Mouse (Mus musculus): ENCODE data around the gene Stxbp5l. TPM values are rescaled to one million over a fixed set of nuclear protein-coding genes. Genes with fewer than 3 reads are reported as not detected.
"Not testable (repeated sequence)": the region's sequence is repeated elsewhere in the genome, so short reads cannot be mapped to it uniquely, and the experiment has no call there.

Stxbp5l gene
- polyA plus RNA-seq, 1 experiment from 2014 or later: 0.08 TPM

DNA sequence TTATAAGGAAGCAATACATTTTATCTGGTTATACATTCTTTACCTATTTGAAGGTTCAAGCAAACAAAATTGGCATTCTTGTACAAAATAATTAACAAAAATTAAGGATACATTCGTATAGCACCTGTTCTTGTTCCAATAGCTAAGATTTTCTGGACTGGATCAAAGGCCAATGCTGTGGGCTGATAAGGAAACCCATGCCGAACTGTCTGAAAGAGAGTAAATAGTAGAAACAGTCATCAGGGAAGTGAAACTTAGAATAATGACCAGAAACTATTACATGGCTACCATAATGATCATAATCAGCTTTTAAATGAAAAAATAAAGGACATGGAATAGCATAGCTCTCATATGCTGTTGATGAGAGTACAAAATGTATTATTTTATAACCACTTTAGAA lies 39.8 kb downstream of the Stxbp5l start:
- DNase-seq (ENCODE audit: low spot score) (no peak), ATAC-seq (ENCODE audit: insufficient number of reproducible peaks, low FRiP score, low TSS enrichment, low read depth) (no peak)
- no peak overlapping the region for H3K27ac ChIP-seq (replicated peaks; ENCODE audit: low read depth, low read length)
- H3K9ac ChIP-seq (ENCODE audit: low read length): no peak overlapping the region
- no peaks in the 10 kb centered on the region for H3K27me3 ChIP-seq (ENCODE audit: control insufficient read depth, insufficient read depth, low read length)
- H3K4me1 ChIP-seq (ENCODE audit: control insufficient read depth, insufficient read depth, low read length): no peaks in the 10 kb centered on the region
- H3K36me3 ChIP-seq (ENCODE audit: control insufficient read depth, insufficient read depth, low read length): no peaks in the 10 kb centered on the region
- WGBS: 64% methylated on average over 2 of the region's 2 CpGs
- no peaks in the 10 kb centered on the region for H3K9me3 ChIP-seq (ENCODE audit: control insufficient read depth, low read length)
- H3K4me3 ChIP-seq (ENCODE audit: low read depth, low read length): no peak overlapping the region
- no peak overlapping the region for H3K4me2 ChIP-seq (ENCODE audit: low read depth, severe bottlenecking)

DNA sequence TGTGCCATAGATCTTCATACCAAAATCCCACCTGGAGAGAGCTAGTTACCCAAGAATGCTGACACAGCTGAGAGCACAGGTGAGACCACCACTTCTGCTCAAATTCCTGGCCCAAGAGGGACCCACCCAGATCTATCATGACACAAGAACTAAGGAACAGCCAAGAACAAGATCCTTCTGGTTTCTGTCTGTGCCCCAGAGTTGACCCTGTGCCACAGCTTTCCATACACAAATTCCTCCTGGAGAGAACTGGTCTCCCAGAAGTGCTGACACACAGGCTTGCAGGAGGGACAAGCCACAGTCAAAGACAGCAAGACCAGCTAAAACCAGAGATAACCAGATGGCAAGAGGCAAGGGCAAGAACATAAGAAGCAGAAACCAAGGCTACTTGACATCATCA lies 43.3 kb downstream of the Stxbp5l start:
- H3K36me3 ChIP-seq (ENCODE audit: control insufficient read depth, insufficient read depth, low read length); DNase-seq (ENCODE audit: low spot score); H3K4me2 ChIP-seq (ENCODE audit: low read depth, severe bottlenecking); H3K4me1 ChIP-seq (ENCODE audit: control insufficient read depth, insufficient read depth, low read length); ATAC-seq (ENCODE audit: insufficient number of reproducible peaks, low FRiP score, low TSS enrichment, low read depth); H3K27ac ChIP-seq (replicated peaks; ENCODE audit: low read depth, low read length); H3K9ac ChIP-seq (ENCODE audit: low read length); H3K4me3 ChIP-seq (ENCODE audit: low read depth, low read length); H3K9me3 ChIP-seq (ENCODE audit: control insufficient read depth, low read length); H3K27me3 ChIP-seq (ENCODE audit: control insufficient read depth, insufficient read depth, low read length): not testable (repeated sequence)

DNA sequence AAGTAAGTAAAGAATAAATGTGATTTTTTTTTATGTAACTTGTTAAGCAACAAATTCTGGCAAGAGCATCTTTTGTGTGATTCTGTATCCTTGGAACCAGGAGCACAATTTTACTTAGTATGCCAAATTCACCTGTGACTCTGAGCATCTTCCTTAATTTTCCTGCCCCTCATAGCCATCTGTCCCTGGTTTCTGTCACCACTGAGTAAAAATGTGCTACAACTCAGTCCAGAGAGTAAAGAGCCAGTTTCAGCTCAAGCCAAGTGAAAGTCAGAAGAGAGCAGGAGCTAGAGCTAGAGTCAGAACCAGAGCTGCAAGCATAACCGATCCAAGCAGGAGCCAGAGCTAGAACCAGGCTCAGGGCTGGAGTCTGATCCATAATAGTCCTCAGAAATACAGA lies 46.6 kb downstream of the Stxbp5l start:
- H3K4me3 ChIP-seq (ENCODE audit: low read depth, low read length): no peak overlapping the region
- no peak overlapping the region for H3K27ac ChIP-seq (replicated peaks; ENCODE audit: low read depth, low read length)
- H3K4me2 ChIP-seq (ENCODE audit: low read depth, severe bottlenecking): no peak overlapping the region
- no peaks in the 10 kb centered on the region for H3K4me1 ChIP-seq (ENCODE audit: control insufficient read depth, insufficient read depth, low read length)
- DNase-seq (ENCODE audit: low spot score): no peak
- no peak overlapping the region for H3K9ac ChIP-seq (ENCODE audit: low read length)
- H3K27me3 ChIP-seq (ENCODE audit: control insufficient read depth, insufficient read depth, low read length): no peaks in the 10 kb centered on the region
- H3K36me3 ChIP-seq (ENCODE audit: control insufficient read depth, insufficient read depth, low read length): no peaks in the 10 kb centered on the region
- no peaks in the 10 kb centered on the region for H3K9me3 ChIP-seq (ENCODE audit: control insufficient read depth, low read length)
- no peak for ATAC-seq (ENCODE audit: insufficient number of reproducible peaks, low FRiP score, low TSS enrichment, low read depth)
- 97% methylated on average over 1 of the region's 1 CpGs for WGBS

DNA sequence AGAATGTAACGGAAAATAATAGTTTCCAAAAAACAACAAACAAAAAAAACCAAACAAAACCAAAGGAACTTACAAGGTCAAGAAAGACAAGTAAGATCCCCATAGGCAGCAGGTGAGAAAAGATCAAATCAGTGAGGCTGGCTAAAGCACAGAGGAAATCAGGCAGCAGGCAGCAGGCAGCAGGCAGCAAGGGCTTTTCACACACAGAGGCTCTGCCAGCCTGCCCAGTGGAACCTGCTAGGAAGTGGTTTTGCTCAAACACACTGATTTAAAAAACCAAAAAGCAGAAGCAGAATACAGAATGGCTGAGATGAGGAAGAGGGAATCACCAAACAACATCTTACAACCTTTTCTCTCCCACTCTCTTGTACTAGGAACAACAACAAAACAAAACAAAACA lies 47.2 kb downstream of the Stxbp5l start:
- DNase-seq (ENCODE audit: low spot score) (no peak), ATAC-seq (ENCODE audit: insufficient number of reproducible peaks, low FRiP score, low TSS enrichment, low read depth) (no peak)
- no peak overlapping the region for H3K4me3 ChIP-seq (ENCODE audit: low read depth, low read length)
- no peak overlapping the region for H3K9ac ChIP-seq (ENCODE audit: low read length)
- H3K4me2 ChIP-seq (ENCODE audit: low read depth, severe bottlenecking): no peak overlapping the region
- 94% methylated on average over 1 of the region's 1 CpGs for WGBS
- H3K27me3 ChIP-seq (ENCODE audit: control insufficient read depth, insufficient read depth, low read length): no peaks in the 10 kb centered on the region
- H3K27ac ChIP-seq (replicated peaks; ENCODE audit: low read depth, low read length): no peak overlapping the region
- no peaks in the 10 kb centered on the region for H3K4me1 ChIP-seq (ENCODE audit: control insufficient read depth, insufficient read depth, low read length)
- no peaks in the 10 kb centered on the region for H3K9me3 ChIP-seq (ENCODE audit: control insufficient read depth, low read length)
- no peaks in the 10 kb centered on the region for H3K36me3 ChIP-seq (ENCODE audit: control insufficient read depth, insufficient read depth, low read length)

DNA sequence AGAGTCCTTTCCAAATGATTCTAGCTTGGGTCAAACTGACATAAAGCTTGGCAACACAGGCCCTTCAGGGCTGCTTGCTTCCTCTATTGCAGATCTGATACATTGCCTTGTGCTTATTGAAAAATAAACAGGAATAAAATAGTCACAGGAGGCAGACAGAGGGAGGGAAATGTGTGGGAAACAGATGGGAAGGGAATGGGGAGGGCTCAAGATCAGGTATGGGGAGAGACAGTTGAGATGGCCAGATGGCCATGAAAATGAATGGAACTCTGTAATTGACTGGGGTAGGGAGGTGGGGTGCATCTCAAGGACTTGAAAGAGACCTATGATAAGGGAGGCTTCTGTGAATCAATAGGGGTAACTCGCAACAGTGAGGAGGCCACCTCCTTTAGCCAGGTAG lies 80.3 kb downstream of the Stxbp5l start:
- no peaks in the 10 kb centered on the region for H3K4me1 ChIP-seq (ENCODE audit: control insufficient read depth, insufficient read depth, low read length)
- H3K27ac ChIP-seq (replicated peaks; ENCODE audit: low read depth, low read length): no peak overlapping the region
- H3K4me3 ChIP-seq (ENCODE audit: low read depth, low read length): no peak overlapping the region
- no peaks in the 10 kb centered on the region for H3K27me3 ChIP-seq (ENCODE audit: control insufficient read depth, insufficient read depth, low read length)
- H3K4me2 ChIP-seq (ENCODE audit: low read depth, severe bottlenecking): no peak overlapping the region
- WGBS: 81% methylated on average over 1 of the region's 1 CpGs
- no peaks in the 10 kb centered on the region for H3K36me3 ChIP-seq (ENCODE audit: control insufficient read depth, insufficient read depth, low read length)
- no peak overlapping the region for H3K9ac ChIP-seq (ENCODE audit: low read length)
- H3K9me3 ChIP-seq (ENCODE audit: control insufficient read depth, low read length): no peaks in the 10 kb centered on the region
- ATAC-seq (ENCODE audit: insufficient number of reproducible peaks, low FRiP score, low TSS enrichment, low read depth) (no peak), DNase-seq (ENCODE audit: low spot score) (no peak)

DNA sequence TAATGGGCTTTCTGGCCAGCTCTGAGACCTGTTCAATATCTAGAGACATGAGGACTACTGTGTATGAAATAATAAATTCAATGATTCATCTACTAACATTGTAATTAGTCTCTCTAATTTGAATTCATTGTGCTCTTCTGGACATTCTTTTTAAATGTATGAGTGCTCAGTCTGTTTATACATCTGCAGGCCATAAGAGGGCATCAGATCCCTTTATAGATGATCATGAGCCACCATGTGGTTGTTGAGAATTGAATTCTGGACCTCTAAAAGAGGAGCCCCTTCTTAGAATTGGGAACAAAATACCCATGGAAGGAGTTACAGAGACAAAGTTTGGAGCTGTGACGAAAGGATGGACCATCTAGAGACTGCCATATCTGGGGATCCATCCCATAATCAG lies 92.2 kb downstream of the Stxbp5l start:
- no peaks in the 10 kb centered on the region for H3K27me3 ChIP-seq (ENCODE audit: control insufficient read depth, insufficient read depth, low read length)
- no peak overlapping the region for H3K4me2 ChIP-seq (ENCODE audit: low read depth, severe bottlenecking)
- no peaks in the 10 kb centered on the region for H3K36me3 ChIP-seq (ENCODE audit: control insufficient read depth, insufficient read depth, low read length)
- H3K4me1 ChIP-seq (ENCODE audit: control insufficient read depth, insufficient read depth, low read length): no peaks in the 10 kb centered on the region
- no peak overlapping the region for H3K27ac ChIP-seq (replicated peaks; ENCODE audit: low read depth, low read length)
- no peak overlapping the region for H3K9ac ChIP-seq (ENCODE audit: low read length)
- WGBS: 56% methylated on average over 1 of the region's 1 CpGs
- ATAC-seq (ENCODE audit: insufficient number of reproducible peaks, low FRiP score, low TSS enrichment, low read depth): no peak
- H3K4me3 ChIP-seq (ENCODE audit: low read depth, low read length): no peak overlapping the region
- no peak for DNase-seq (ENCODE audit: low spot score)
- no peaks in the 10 kb centered on the region for H3K9me3 ChIP-seq (ENCODE audit: control insufficient read depth, low read length)

DNA sequence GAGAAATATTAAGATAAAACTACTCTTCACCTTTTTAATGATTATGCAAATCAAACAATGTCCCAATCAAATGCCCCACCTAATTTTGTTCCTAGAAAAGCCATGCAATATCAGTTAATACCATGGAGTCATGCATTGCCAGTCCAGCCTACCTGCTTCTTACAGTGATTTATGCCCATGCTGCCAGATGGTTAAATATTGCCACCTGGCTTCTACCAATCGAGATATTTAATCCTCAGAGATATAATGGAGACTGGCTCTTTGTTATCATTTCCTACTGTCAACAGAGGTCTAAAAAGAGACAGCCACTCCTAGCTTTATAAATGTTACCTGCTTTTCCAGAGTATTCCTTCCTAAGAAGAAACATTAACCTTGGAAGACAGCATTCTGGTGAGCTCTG lies 104.6 kb downstream of the Stxbp5l start:
- H3K9ac ChIP-seq (ENCODE audit: low read length): no peak overlapping the region
- H3K4me1 ChIP-seq (ENCODE audit: control insufficient read depth, insufficient read depth, low read length): no peaks in the 10 kb centered on the region
- no peaks in the 10 kb centered on the region for H3K27me3 ChIP-seq (ENCODE audit: control insufficient read depth, insufficient read depth, low read length)
- DNase-seq (ENCODE audit: low spot score) (no peak), ATAC-seq (ENCODE audit: insufficient number of reproducible peaks, low FRiP score, low TSS enrichment, low read depth) (no peak)
- no peak overlapping the region for H3K4me2 ChIP-seq (ENCODE audit: low read depth, severe bottlenecking)
- no peaks in the 10 kb centered on the region for H3K36me3 ChIP-seq (ENCODE audit: control insufficient read depth, insufficient read depth, low read length)
- 52% methylated on average over 1 of the region's 1 CpGs for WGBS
- H3K4me3 ChIP-seq (ENCODE audit: low read depth, low read length): no peak overlapping the region
- H3K27ac ChIP-seq (replicated peaks; ENCODE audit: low read depth, low read length): no peak overlapping the region
- no peaks in the 10 kb centered on the region for H3K9me3 ChIP-seq (ENCODE audit: control insufficient read depth, low read length)

DNA sequence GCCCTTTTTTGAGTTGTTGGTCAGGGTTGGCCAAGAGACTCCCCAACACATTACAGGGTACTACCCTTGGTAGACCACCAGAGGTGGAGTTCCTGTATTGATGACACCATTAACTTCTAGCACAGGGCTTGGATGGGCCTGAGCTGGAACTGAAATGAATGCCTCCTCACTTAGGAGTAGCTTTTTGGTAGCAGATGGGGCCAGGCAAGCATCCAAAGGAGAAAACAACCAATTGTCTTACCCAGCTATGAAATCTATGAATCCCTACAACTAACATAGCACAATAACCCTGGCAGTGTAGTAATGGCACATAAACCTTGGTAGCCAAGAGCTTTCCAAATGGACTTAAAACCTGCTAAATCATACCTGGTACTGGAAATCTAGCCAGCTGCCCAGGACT lies 111.1 kb downstream of the Stxbp5l start:
- no peak for ATAC-seq (ENCODE audit: insufficient number of reproducible peaks, low FRiP score, low TSS enrichment, low read depth)
- H3K4me3 ChIP-seq (ENCODE audit: low read depth, low read length): no peak overlapping the region
- no peak for DNase-seq (ENCODE audit: low spot score)

DNA sequence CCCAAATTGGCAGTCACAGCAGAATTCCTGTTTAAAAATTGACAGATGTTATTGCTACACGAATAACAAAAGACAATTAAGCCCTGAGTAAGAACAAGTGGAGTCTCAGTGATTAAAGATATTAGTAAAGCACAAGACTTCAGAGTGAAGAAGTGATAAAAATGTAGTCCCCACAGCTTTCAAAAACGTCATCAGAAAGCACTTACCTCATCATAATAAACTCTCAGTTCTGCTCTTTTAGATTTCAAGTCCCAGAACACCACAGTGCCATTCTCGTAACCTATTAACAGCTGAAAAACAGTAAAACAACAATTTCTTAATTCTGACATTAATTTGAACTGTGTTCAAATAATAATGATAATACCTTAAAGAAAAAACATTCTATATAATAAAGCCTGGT lies 123.1 kb downstream of the Stxbp5l start:
- Histone ChIP-seq H3K4me3 (ENCODE audit: low read depth, low read length) (no peak overlapping the region), H3K27me3 (ENCODE audit: control insufficient read depth, insufficient read depth, low read length) (no peaks in the 10 kb centered on the region), H3K27ac (replicated peaks; ENCODE audit: low read depth, low read length) (no peak overlapping the region), H3K9ac (ENCODE audit: low read length) (no peak overlapping the region), H3K4me2 (ENCODE audit: low read depth, severe bottlenecking) (no peak overlapping the region), H3K36me3 (ENCODE audit: control insufficient read depth, insufficient read depth, low read length) (no peaks in the 10 kb centered on the region), H3K4me1 (ENCODE audit: control insufficient read depth, insufficient read depth, low read length) (no peaks in the 10 kb centered on the region), H3K9me3 (ENCODE audit: control insufficient read depth, low read length) (no peaks in the 10 kb centered on the region)
- WGBS: 63% methylated on average over 3 of the region's 3 CpGs
- ATAC-seq (ENCODE audit: insufficient number of reproducible peaks, low FRiP score, low TSS enrichment, low read depth) (no peak), DNase-seq (ENCODE audit: low spot score) (no peak)

More for the DNA sequence above, 111.1 kb downstream of the Stxbp5l start:
- H3K4me1 ChIP-seq (ENCODE audit: control insufficient read depth, insufficient read depth, low read length): no peaks in the 10 kb centered on the region
- H3K4me2 ChIP-seq (ENCODE audit: low read depth, severe bottlenecking): no peak overlapping the region
- H3K27ac ChIP-seq (replicated peaks; ENCODE audit: low read depth, low read length): no peak overlapping the region
- H3K9me3 ChIP-seq (ENCODE audit: control insufficient read depth, low read length): no peaks in the 10 kb centered on the region
- no peaks in the 10 kb centered on the region for H3K27me3 ChIP-seq (ENCODE audit: control insufficient read depth, insufficient read depth, low read length)
- no peak overlapping the region for H3K9ac ChIP-seq (ENCODE audit: low read length)
- H3K36me3 ChIP-seq (ENCODE audit: control insufficient read depth, insufficient read depth, low read length): no peaks in the 10 kb centered on the region
